Mouse (Mus musculus) C2C12 (cell line): Measurements from ENCODE around the gene Sema4a.

Experiments
- CTCF ChIP-seq: IDR thresholded peaks from one replicate; pipeline ENCODE4 v1.5.1; 2011; ENCODE audit not compliant: control insufficient read depth, insufficient read depth, insufficient read length
- MYOD1 ChIP-seq: IDR thresholded peaks from one replicate; pipeline ENCODE4 v1.6.1; 2011; ENCODE audit warnings: low read depth; ENCODE audit not compliant: control insufficient read depth, insufficient read length

DNA sequence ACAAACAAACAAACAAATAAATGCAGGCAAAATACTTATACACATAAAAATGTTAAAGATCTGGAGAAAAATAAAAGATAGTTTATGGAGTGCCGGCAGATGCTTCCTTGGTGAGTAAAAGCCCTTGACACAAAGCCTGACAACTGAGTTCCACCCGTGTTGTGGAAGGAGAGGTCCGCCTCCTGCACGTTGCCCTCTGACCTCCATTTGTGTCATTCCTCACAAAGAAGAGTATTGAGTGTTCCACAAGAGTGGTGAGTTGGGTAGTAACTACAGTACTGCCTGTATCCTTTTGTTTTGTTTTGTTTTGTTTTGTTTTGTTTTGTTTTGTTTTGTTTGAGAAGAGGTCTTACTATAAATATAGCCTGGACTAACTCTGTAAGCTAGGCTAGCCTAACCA lies 38.6 kb upstream of the Sema4a start:
- TF ChIP-seq CTCF (no peak), MYOD1 (no peak)
